Mouse (Mus musculus) G1E (cell line): ENCODE data around the gene Gpc1.

Source experiments
- CTCF ChIP-seq: IDR thresholded peaks from 2 replicates; pipeline ENCODE4 v1.5.1; 2012; ENCODE audit warnings: low read depth, low read length, inconsistent platforms, mixed read lengths
- GATA1 ChIP-seq: IDR thresholded peaks from 2 replicates; pipeline ENCODE4 v1.6.1; 2012; ENCODE audit warnings: borderline replicate concordance, low read length, inconsistent platforms, mixed read lengths
- GATA2 ChIP-seq: IDR thresholded peaks from 2 replicates; pipeline ENCODE4 v1.6.1; 2012; ENCODE audit warnings: low read depth, low read length, inconsistent platforms, borderline replicate concordance
- TAL1 ChIP-seq: conservative IDR thresholded peaks from 2 replicates; pipeline ENCODE4 v1.6.1; 2012; ENCODE audit warnings: low read depth, low read length, inconsistent platforms, mixed read lengths

DNA sequence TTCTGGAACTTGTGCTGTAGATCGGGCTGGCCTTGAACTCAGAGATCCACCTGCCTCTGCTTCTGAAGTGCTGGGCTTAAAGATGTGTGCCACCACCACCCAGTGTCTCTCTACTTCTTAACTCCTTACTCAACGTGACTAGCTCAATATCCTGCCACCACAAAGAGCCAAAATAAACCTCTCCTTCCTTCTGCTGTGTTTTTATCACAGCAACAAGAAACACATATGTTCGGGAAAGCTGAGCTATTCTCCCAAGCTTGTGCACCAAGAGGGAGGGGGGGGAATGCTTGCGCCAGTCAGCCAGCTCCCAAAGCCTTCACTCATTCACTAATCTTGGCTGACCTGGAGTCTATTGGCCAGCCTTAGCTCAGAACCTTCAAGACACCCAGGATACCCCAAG is 49.6 kb upstream of the Gpc1 start:
- TF ChIP-seq GATA1 (no peak), CTCF (no peak), TAL1 (no peak), GATA2 (no peak)
